ENCODE assay signal across 8 mouse cellular contexts in genomic region chr10:61383021-61383714, GRCm38 (mm10). TPM values are rescaled to one million over a fixed set of nuclear protein-coding genes. Genes with fewer than 3 reads are reported as not detected.
DNase-seq lines count a peak whose midpoint lies in the region; ATAC-seq and TF ChIP-seq lines count a peak whose summit lies in the region.

Gene Pald1 (minus strand): TSS chr10:61383530.

- H3K4me3 ChIP-seq in C2C12 (ENCODE audit: insufficient read depth, poor library complexity, severe bottlenecking): peak within 1 kb of the TSS; percentile 48
- peak within 1 kb of the TSS; percentile 76 for H3K4me3 ChIP-seq in embryonic facial prominence, embryonic 10.5 days
- H3K4me3 ChIP-seq in kidney, adult 2 months (ENCODE audit: insufficient read depth, low read depth, low read length): peak within 1 kb of the TSS; percentile 81
- peak within 1 kb of the TSS; percentile 73 for H3K4me3 ChIP-seq in limb, embryonic 13.5 days
- peak within 1 kb of the TSS; percentile 61 for H3K4me3 ChIP-seq in midbrain, embryonic 14.5 days (replicated peaks; ENCODE audit: low read depth, low read length)
- peak within 1 kb of the TSS; percentile 58 for H3K4me3 ChIP-seq in stomach, embryonic 16.5 days (replicated peaks; ENCODE audit: low read length)

- H3K9me3 ChIP-seq in embryonic facial prominence, embryonic 10.5 days: no peaks in the 10 kb centered on the region
- no peaks in the 10 kb centered on the region for H3K9me3 ChIP-seq in limb, embryonic 13.5 days
- H3K9me3 ChIP-seq in midbrain, embryonic 14.5 days (ENCODE audit: control insufficient read depth, low read length): no peaks in the 10 kb centered on the region
- no peaks in the 10 kb centered on the region for H3K9me3 ChIP-seq in stomach, embryonic 16.5 days (replicated peaks; ENCODE audit: control insufficient read depth, low read length)

- no peak for TF ChIP-seq CTCF in C2C12 (IDR thresholded peaks at IDR 0.05; ENCODE audit: control insufficient read depth, insufficient read depth, insufficient read length)
- no peak for TF ChIP-seq CTCF in kidney, adult 2 months (conservative IDR thresholded peaks at IDR 0.05; ENCODE audit: insufficient read depth, insufficient read length, low read depth, low read length)

- H3K36me3 ChIP-seq in C2C12 (ENCODE audit: control insufficient read depth, insufficient read depth): no peaks in the 10 kb centered on the region
- peaks cover 1% of the 10 kb centered on the region; the same call in 1 of the 2 replicates for H3K36me3 ChIP-seq in embryonic facial prominence, embryonic 10.5 days (replicated peaks)
- H3K36me3 ChIP-seq in kidney, adult 2 months (ENCODE audit: control insufficient read depth, insufficient read depth, low read length): no peaks in the 10 kb centered on the region
- no peaks in the 10 kb centered on the region for H3K36me3 ChIP-seq in limb, embryonic 13.5 days
- H3K36me3 ChIP-seq in midbrain, embryonic 14.5 days (ENCODE audit: control insufficient read depth, insufficient read depth, low read length): no peaks in the 10 kb centered on the region
- H3K36me3 ChIP-seq in stomach, embryonic 16.5 days (ENCODE audit: control insufficient read depth, insufficient read depth, low read length): no peaks in the 10 kb centered on the region

- H3K9ac ChIP-seq in limb, embryonic 13.5 days: peak within 1 kb of the TSS; percentile 77
- H3K9ac ChIP-seq in midbrain, embryonic 14.5 days (replicated peaks; ENCODE audit: low read length): peak within 1 kb of the TSS; percentile 71
- H3K9ac ChIP-seq in stomach, embryonic 16.5 days (ENCODE audit: low read length): peak within 1 kb of the TSS; percentile 83

- H3K27me3 ChIP-seq in C2C12 (ENCODE audit: control insufficient read depth, insufficient read depth, insufficient read length): no peaks in the 10 kb centered on the region
- H3K27me3 ChIP-seq in embryonic facial prominence, embryonic 10.5 days (replicated peaks; ENCODE audit: low read depth, poor library complexity, severe bottlenecking): peaks cover 31% of the 10 kb centered on the region
- no peaks in the 10 kb centered on the region for H3K27me3 ChIP-seq in kidney, adult 2 months (replicated peaks; ENCODE audit: control insufficient read depth, insufficient read depth, low read length)
- H3K27me3 ChIP-seq in limb, embryonic 13.5 days: peaks cover 11% of the 10 kb centered on the region; the same call in 1 of the 2 replicates
- H3K27me3 ChIP-seq in midbrain, embryonic 14.5 days (ENCODE audit: control insufficient read depth, insufficient read depth, low read length): no peaks in the 10 kb centered on the region
- no peaks in the 10 kb centered on the region for H3K27me3 ChIP-seq in stomach, embryonic 16.5 days (ENCODE audit: control insufficient read depth, insufficient read depth, low read length)

- WGBS in embryonic facial prominence, embryonic 10.5 days: under 1% methylated on average over 60 of the region's 60 CpGs
- 1% methylated on average over 60 of the region's 60 CpGs for whole genome bisulfite sequencing in kidney, adult 2 months
- WGBS in limb, embryonic 13.5 days: under 1% methylated on average over 55 of the region's 60 CpGs
- WGBS in midbrain, embryonic 14.5 days: under 1% methylated on average over 55 of the region's 60 CpGs
- under 1% methylated on average over 56 of the region's 60 CpGs for WGBS in stomach, embryonic 16.5 days

- peak; percentile 84 for ATAC-seq in limb, embryonic 13.5 days (ENCODE audit: low FRiP score, low read depth)
- ATAC-seq in midbrain, embryonic 14.5 days (ENCODE audit: low FRiP score, low TSS enrichment): peak; percentile 83
- peak; percentile 85 for ATAC-seq in stomach, embryonic 16.5 days (ENCODE audit: insufficient read depth, low FRiP score)

- peak; percentile 19 for TF ChIP-seq POLR2A in kidney, adult 2 months (IDR thresholded peaks at IDR 0.05; ENCODE audit: low read depth, low read length)

- peaks cover 58% of the 10 kb centered on the region for H3K4me1 ChIP-seq in embryonic facial prominence, embryonic 10.5 days
- H3K4me1 ChIP-seq in kidney, adult 2 months (ENCODE audit: control insufficient read depth, insufficient read depth, low read length): 0 out of 2 replicates have a peak, but pooled peaks cover 8% of the 10 kb centered on the region
- peaks cover 35% of the 10 kb centered on the region for H3K4me1 ChIP-seq in limb, embryonic 13.5 days
- peaks cover 27% of the 10 kb centered on the region for H3K4me1 ChIP-seq in midbrain, embryonic 14.5 days (ENCODE audit: control insufficient read depth, insufficient read depth, low read length)
- H3K4me1 ChIP-seq in stomach, embryonic 16.5 days (ENCODE audit: control insufficient read depth, insufficient read depth, low read length): peaks cover 26% of the 10 kb centered on the region

- H3K79me2 ChIP-seq in C2C12 (ENCODE audit: control insufficient read depth, insufficient read depth): no peaks in the 10 kb centered on the region

- H3K4me2 ChIP-seq in limb, embryonic 13.5 days (replicated peaks): peak within 1 kb of the TSS; percentile 98
- H3K4me2 ChIP-seq in midbrain, embryonic 14.5 days (ENCODE audit: low read length): peak within 1 kb of the TSS; percentile 90
- peak within 1 kb of the TSS; percentile 80 for H3K4me2 ChIP-seq in stomach, embryonic 16.5 days (ENCODE audit: low read depth, low read length)

- peak within 1 kb of the TSS; percentile 77 for H3ac ChIP-seq in C2C12 (ENCODE audit: control insufficient read depth, insufficient read length, low read depth)

- H3K79me3 ChIP-seq in C2C12 (ENCODE audit: low read depth): no peaks in the 10 kb centered on the region

- H3K27ac ChIP-seq in embryonic facial prominence, embryonic 10.5 days (replicated peaks): peak within 1 kb of the TSS; percentile 85
- H3K27ac ChIP-seq in kidney, adult 2 months (ENCODE audit: insufficient read depth, low read depth, low read length): peak within 1 kb of the TSS; percentile 49
- peak within 1 kb of the TSS; percentile 33 for H3K27ac ChIP-seq in limb, embryonic 13.5 days
- peak within 1 kb of the TSS; percentile 45; the same call in 1 of the 2 replicates for H3K27ac ChIP-seq in midbrain, embryonic 14.5 days (replicated peaks; ENCODE audit: low read depth, low read length)
- H3K27ac ChIP-seq in stomach, embryonic 16.5 days (ENCODE audit: low read length): 0 out of 2 replicates have a peak within 1 kb of the TSS, but pooled peaks have one; percentile 21

- peak; percentile 90 for DNase-seq in adrenal gland, postnatal 10 days
- peak; percentile 91 for DNase-seq in embryonic facial prominence, embryonic 10.5 days (ENCODE audit: low spot score)
- DNase-seq in heart, adult 18-20 months: peak; percentile 87 to 92
- DNase-seq in kidney, adult 2 months: peak; percentile 85
- DNase-seq in midbrain, embryonic 14.5 days: peak; percentile 86

TF ChIP-seq in C2C12, 6 proteins besides CTCF, POLR2A, EP300 and RAD21:
- no peak for TF ChIP-seq MAX (IDR thresholded peaks at IDR 0.05)
- no peak for TF ChIP-seq MYOD1 (IDR thresholded peaks at IDR 0.05; ENCODE audit: control insufficient read depth, insufficient read length, low read depth)
- no peak for TF ChIP-seq FOSL1 (IDR thresholded peaks at IDR 0.05; ENCODE audit: insufficient read depth, low read length, poor library complexity, severe bottlenecking)
- no peak for TF ChIP-seq CEBPB (IDR thresholded peaks at IDR 0.05; ENCODE audit: low read depth)
- TF ChIP-seq USF1 (IDR thresholded peaks at IDR 0.05; ENCODE audit: low read depth): no peak
- TF ChIP-seq MYOG (IDR thresholded peaks at IDR 0.05; ENCODE audit: control insufficient read depth, extremely low read depth, insufficient read length): no peak
TF ChIP-seq in C2C12: peak in this region for 0.

RNA-seq across cellular contexts. Expression of gene Pald1, which starts in this region (rescaled TPM):
- polyA plus RNA-seq in C2C12 (2012; fragmentation: generic; extraction: Trizol): 8.9 TPM
- total RNA-seq in adrenal gland, postnatal 10 days (2021): 10 to 100 TPM; 53.0 to 66.0 TPM
- 29.9 and 35.3 TPM in 2 replicates for polyA plus RNA-seq in embryonic facial prominence, embryonic 10.5 days (2016; fragmentation: Nextera tagmentation; extraction: Ambion mirVana)
- 10 to 100 TPM; 16.0 to 16.2 TPM for total RNA-seq in heart, adult 18-20 months (2021)
- polyA plus RNA-seq in kidney, adult 2 months (2012; rRNA removed): 8.8 and 10.8 TPM in 2 replicates
- polyA plus RNA-seq in limb, embryonic 13.5 days (2015; fragmentation: Nextera tagmentation; extraction: Ambion mirVana): 20.2 and 24.1 TPM in 2 replicates
- polyA plus RNA-seq in midbrain, embryonic 14.5 days (2014; fragmentation: Nextera tagmentation; extraction: Ambion mirVana): 16.5 and 18.7 TPM in 2 replicates
- polyA plus RNA-seq in stomach, embryonic 16.5 days (2015; fragmentation: Nextera tagmentation; extraction: Ambion mirVana): 17.0 and 18.1 TPM in 2 replicates

Comparison
In these comparisons a context has a peak if more than half of its experiments do, and no peak if none do; other contexts are left out.
1. Peak in every context shown above with its lines: DNase-seq, ATAC-seq, H3K4me3 ChIP-seq and H3K27ac ChIP-seq.
2. H3K27ac ChIP-seq: peak in every context shown above with its lines; median percentile 85 in embryonic facial prominence, embryonic 10.5 days; 49 in kidney, adult 2 months; 45 in midbrain, embryonic 14.5 days; 33 in limb, embryonic 13.5 days; 21 in stomach, embryonic 16.5 days.